Mouse (Mus musculus): ENCODE measurements around the gene Dstn. TPM values are rescaled to one million over a fixed set of nuclear protein-coding genes. Genes with fewer than 3 reads are reported as not detected.

Dstn gene
- polyA plus RNA-seq, 1 experiment = 174 TPM

- no peak overlapping the region for H3ac ChIP-seq (ENCODE audit: control insufficient read depth, insufficient read length)
- peaks cover 18% of the 10 kb centered on the region for H3K36me3 ChIP-seq (ENCODE audit: control insufficient read depth, insufficient read depth)
- H3K4me2 ChIP-seq (ENCODE audit: low read depth) = no peak overlapping the region
- no peaks in the 10 kb centered on the region for H3K27me3 ChIP-seq (ENCODE audit: control insufficient read depth, insufficient read depth, insufficient read length)
- no peak for TF ChIP-seq USF1 (IDR thresholded peaks at IDR 0.05; ENCODE audit: low read depth)
- no peak for TF ChIP-seq E2F4 (IDR thresholded peaks at IDR 0.05; ENCODE audit: insufficient read depth)
- no peak for TF ChIP-seq REST (IDR thresholded peaks at IDR 0.05; ENCODE audit: insufficient read depth, insufficient read length)
- peaks cover 86% of the 10 kb centered on the region for H3K79me2 ChIP-seq (ENCODE audit: control insufficient read depth, insufficient read depth)
- no peak overlapping the region for H3K4me3 ChIP-seq
These were observed 72.4 kb downstream of the Dstn start for GRCm38 (mm10) chr2:143987485-143987884.

- no peak overlapping the region for H3K4me2 ChIP-seq (ENCODE audit: low read depth)
- no peak overlapping the region for H3ac ChIP-seq (ENCODE audit: control insufficient read depth, insufficient read length)
- TF ChIP-seq TCF12 (IDR thresholded peaks at IDR 0.05; ENCODE audit: insufficient read depth, poor library complexity, severe bottlenecking) (no peak), MYOG (IDR thresholded peaks at IDR 0.05; ENCODE audit: control insufficient read depth in 1 of 3, insufficient read depth in 1 of 3, insufficient read length in 2 of 3, low read depth in 2 of 3) (no peak), CEBPB (IDR thresholded peaks at IDR 0.05; ENCODE audit: insufficient read depth, poor library complexity, severe bottlenecking) (no peak), USF1 (IDR thresholded peaks at IDR 0.05; ENCODE audit: low read depth) (no peak), SRF (IDR thresholded peaks at IDR 0.05; ENCODE audit: control insufficient read depth, insufficient read length, low read depth) (no peak), POLR2AphosphoS2 (IDR thresholded peaks at IDR 0.05; ENCODE audit: insufficient read length, low read depth) (no peak), REST (IDR thresholded peaks at IDR 0.05; ENCODE audit: insufficient read depth, insufficient read length) (no peak), MYOD1 (IDR thresholded peaks at IDR 0.05; ENCODE audit: control insufficient read depth in 1 of 3, insufficient read length in 2 of 3, low read depth in 2 of 3) (no peak), TCF3 (IDR thresholded peaks at IDR 0.05; ENCODE audit: insufficient read length, low read depth) (no peak), POLR2A (IDR thresholded peaks at IDR 0.05; ENCODE audit: insufficient read length, low read depth) (no peak), E2F4 (IDR thresholded peaks at IDR 0.05; ENCODE audit: insufficient read depth) (no peak), MAX (IDR thresholded peaks at IDR 0.05; ENCODE audit: low read depth) (no peak)
- H3K27me3 ChIP-seq (ENCODE audit: control insufficient read depth, insufficient read depth, insufficient read length) = no peaks in the 10 kb centered on the region
- H3K79me2 ChIP-seq (ENCODE audit: control insufficient read depth, insufficient read depth) = peaks cover 88% of the 10 kb centered on the region
- peaks cover 18% of the 10 kb centered on the region for H3K36me3 ChIP-seq (ENCODE audit: control insufficient read depth, insufficient read depth)
- H3K4me3 ChIP-seq = no peak overlapping the region
These were observed 72.9 kb downstream of the Dstn start for GRCm38 (mm10) chr2:143988016-143988415.

DNA sequence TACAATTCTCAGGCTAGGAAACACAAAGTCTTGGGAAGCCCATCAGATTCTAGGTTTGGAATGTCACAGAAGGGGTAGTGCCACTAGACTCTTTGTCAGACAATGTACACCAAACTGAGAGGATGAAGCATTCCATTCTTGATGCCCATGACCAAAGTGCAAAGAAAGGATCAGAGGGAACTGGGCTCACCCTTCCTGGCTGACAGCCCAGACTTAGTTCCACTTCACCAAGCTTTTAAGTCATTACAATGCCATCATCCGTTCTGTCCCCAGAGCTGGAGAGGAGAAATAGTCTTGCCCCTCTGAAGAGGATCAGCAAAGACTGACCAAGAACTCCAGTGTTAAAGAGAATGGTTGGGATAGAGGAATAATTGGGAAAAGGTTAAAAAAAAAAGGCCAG lies 75.9 kb downstream of the Dstn start:
- no peak overlapping the region for H3K4me3 ChIP-seq
- H3K27me3 ChIP-seq (ENCODE audit: control insufficient read depth, insufficient read depth, insufficient read length) = no peaks in the 10 kb centered on the region
- H3K36me3 ChIP-seq (ENCODE audit: control insufficient read depth, insufficient read depth) = peaks cover 8% of the 10 kb centered on the region
- H3K4me2 ChIP-seq (ENCODE audit: low read depth) = no peak overlapping the region
- H3ac ChIP-seq (ENCODE audit: control insufficient read depth, insufficient read length) = no peak overlapping the region
- H3K79me2 ChIP-seq (ENCODE audit: control insufficient read depth, insufficient read depth) = peaks cover 83% of the 10 kb centered on the region
- no peak for TF ChIP-seq MYOG (IDR thresholded peaks at IDR 0.05; ENCODE audit: control insufficient read depth in 1 of 3, insufficient read depth in 1 of 3, insufficient read length in 2 of 3, low read depth in 2 of 3)
- TF ChIP-seq E2F4 (IDR thresholded peaks at IDR 0.05; ENCODE audit: insufficient read depth) = no peak
- TF ChIP-seq MAX (IDR thresholded peaks at IDR 0.05; ENCODE audit: low read depth) = no peak

DNA sequence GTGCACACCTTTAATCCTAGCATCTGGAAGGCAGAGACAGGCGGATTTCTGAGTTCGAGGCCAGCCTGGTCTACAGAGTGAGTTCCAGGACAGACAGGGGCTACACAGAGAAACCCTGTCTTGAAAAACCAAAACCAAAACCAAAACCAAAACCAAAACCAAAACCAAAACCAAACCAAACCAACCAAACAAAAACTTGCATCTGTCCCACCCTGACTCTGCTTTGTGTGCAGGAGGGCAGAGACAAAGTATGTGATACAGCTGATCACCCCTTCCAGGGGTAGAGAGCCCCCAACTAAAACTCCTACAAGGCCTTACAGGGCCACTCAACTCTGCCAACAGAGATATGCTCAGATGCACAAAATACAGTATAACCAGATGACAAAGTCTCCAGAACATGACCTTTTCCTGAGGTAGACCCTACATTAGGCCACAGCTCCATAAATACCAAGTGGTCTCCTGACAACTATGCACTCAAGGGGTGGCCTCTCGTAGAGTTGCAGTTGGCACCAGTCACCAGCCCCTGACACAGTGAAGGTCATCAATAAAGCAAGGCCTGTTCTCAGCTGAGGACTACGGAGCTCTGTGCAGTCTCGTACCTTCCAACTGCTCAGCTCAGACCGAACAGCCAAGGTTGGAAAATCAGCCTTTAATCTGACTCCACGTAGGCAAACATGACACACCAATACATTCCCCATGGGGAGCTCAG lies 77.0 kb downstream of the Dstn start:
- Histone ChIP-seq H3ac (ENCODE audit: control insufficient read depth, insufficient read length) (no peak overlapping the region), H3K4me2 (ENCODE audit: low read depth) (no peak overlapping the region), H3K79me2 (ENCODE audit: control insufficient read depth, insufficient read depth) (peaks cover 89% of the 10 kb centered on the region), H3K27me3 (ENCODE audit: control insufficient read depth, insufficient read depth, insufficient read length) (no peaks in the 10 kb centered on the region), H3K36me3 (ENCODE audit: control insufficient read depth, insufficient read depth) (peaks cover 5% of the 10 kb centered on the region), H3K4me3 (no peak overlapping the region)
- TF ChIP-seq CEBPB (IDR thresholded peaks at IDR 0.05; ENCODE audit: insufficient read depth, poor library complexity, severe bottlenecking) = no peak
- TF ChIP-seq MYOG (IDR thresholded peaks at IDR 0.05; ENCODE audit: control insufficient read depth in 1 of 3, insufficient read depth in 1 of 3, insufficient read length in 2 of 3, low read depth in 2 of 3) = no peak
- no peak for TF ChIP-seq USF1 (IDR thresholded peaks at IDR 0.05; ENCODE audit: low read depth)
- TF ChIP-seq SRF (IDR thresholded peaks at IDR 0.05; ENCODE audit: control insufficient read depth, insufficient read length, low read depth) = no peak
- no peak for TF ChIP-seq POLR2A (IDR thresholded peaks at IDR 0.05; ENCODE audit: insufficient read length, low read depth)
- no peak for TF ChIP-seq TCF12 (IDR thresholded peaks at IDR 0.05; ENCODE audit: insufficient read depth, poor library complexity, severe bottlenecking)
- TF ChIP-seq E2F4 (IDR thresholded peaks at IDR 0.05; ENCODE audit: insufficient read depth) = no peak
- TF ChIP-seq MAX (IDR thresholded peaks at IDR 0.05; ENCODE audit: low read depth) = no peak
- no peak for TF ChIP-seq REST (IDR thresholded peaks at IDR 0.05; ENCODE audit: insufficient read depth, insufficient read length)

Other genes starting within 250 kb of the Dstn start
- gene Bfsp1, start 52.1 kb upstream of the Dstn start, polyA plus RNA-seq (2012; fragmentation: generic; extraction: Trizol) = 0.07 TPM
- 127 TPM for gene Rrbp1, start 95.9 kb downstream of the Dstn start, polyA plus RNA-seq (2012; fragmentation: generic; extraction: Trizol)
- gene Banf2, start 117.7 kb downstream of the Dstn start, polyA plus RNA-seq (2012; fragmentation: generic; extraction: Trizol) = not detected